Mouse (Mus musculus) gastrocnemius, adult 8-10 months (tissue): ENCODE measurements around the gene Cib2. TPM values are rescaled to one million over a fixed set of nuclear protein-coding genes. Genes with fewer than 3 reads are reported as not detected.

Experiments
- DNase-seq, 2 experiments: peaks; one replicate each; pipeline ENCODE4 v3.0.0; 2022; ENCODE audit warnings: low spot score in 2 of 2
- total RNA-seq, 4 experiments: library from RNA; stranded (reverse); gene quantifications; 2 replicates each; pipeline ENCODE4 v1.2.4; 2022

Cib2 gene
- total RNA-seq, 4 experiments from 2014 or later: 127 to 157 (median 137) TPM

- peak in 1 of 2 experiments; percentile 38 for DNase-seq
Observed at GRCm38 (mm10) chr9:54547536-54547935, 12.5 kb downstream of the Cib2 start.

- no peak for DNase-seq
Observed at GRCm38 (mm10) chr9:54544954-54545315, 15.1 kb downstream of the Cib2 start.

- no peak for DNase-seq
Observed at GRCm38 (mm10) chr9:54544212-54544953, 15.6 kb downstream of the Cib2 start.

- DNase-seq: no peak
Observed at GRCm38 (mm10) chr9:54540801-54541200, 19.2 kb downstream of the Cib2 start.

GRCm38 (mm10) chr9:54538684-54539083 lies 21.3 kb downstream of the Cib2 start, which contains the start of gene Sh2d7:
Gene Sh2d7 (plus strand): TSS chr9:54538984.
- no peak for DNase-seq

- no peak for DNase-seq
Observed at GRCm38 (mm10) chr9:54538244-54538643, 21.8 kb downstream of the Cib2 start.

- no peak for DNase-seq
Observed at GRCm38 (mm10) chr9:54537480-54537879, 22.5 kb downstream of the Cib2 start.

GRCm38 (mm10) chr9:54537030-54537429 lies 23.0 kb downstream of the Cib2 start:
- DNase-seq: no peak

GRCm38 (mm10) chr9:54536236-54536635 lies 23.8 kb downstream of the Cib2 start:
- no peak for DNase-seq

GRCm38 (mm10) chr9:54533975-54534374 lies 26.0 kb downstream of the Cib2 start:
- no peak for DNase-seq

- no peak for DNase-seq
Observed at GRCm38 (mm10) chr9:54532926-54533325, 27.1 kb downstream of the Cib2 start.

- no peak for DNase-seq
Observed at GRCm38 (mm10) chr9:54531421-54531820, 28.6 kb downstream of the Cib2 start.

GRCm38 (mm10) chr9:54530836-54531235 lies 29.2 kb downstream of the Cib2 start:
- no peak for DNase-seq

GRCm38 (mm10) chr9:54529950-54530349 lies 30.1 kb downstream of the Cib2 start:
- DNase-seq: no peak

- DNase-seq: no peak
Observed at GRCm38 (mm10) chr9:54527694-54528093, 32.3 kb downstream of the Cib2 start.

- no peak for DNase-seq
Observed at GRCm38 (mm10) chr9:54520286-54520685, 39.7 kb downstream of the Cib2 start.

GRCm38 (mm10) chr9:54518921-54519320 lies 41.1 kb downstream of the Cib2 start:
- no peak for DNase-seq

- no peak for DNase-seq
Observed at GRCm38 (mm10) chr9:54515991-54516390, 44.0 kb downstream of the Cib2 start.

GRCm38 (mm10) chr9:54502873-54503272 lies 57.1 kb downstream of the Cib2 start:
- DNase-seq: no peak

- no peak for DNase-seq
Observed at GRCm38 (mm10) chr9:54502111-54502495, 57.9 kb downstream of the Cib2 start.

GRCm38 (mm10) chr9:54501453-54502110 lies 58.4 kb downstream of the Cib2 start, which contains the start of gene Dmxl2:
Gene Dmxl2 (minus strand): TSS chr9:54501626.
- peak; percentile 84 to 88 for DNase-seq

- DNase-seq: peak; percentile 2 to 10
Observed at GRCm38 (mm10) chr9:54500832-54501452, 59.1 kb downstream of the Cib2 start.
